Mouse (Mus musculus) right cerebral cortex, postnatal 36 days (tissue): ENCODE measurements around the gene Fscn3.

Source experiments
- DNase-seq, 2 experiments: peaks; one replicate each; pipeline ENCODE4 v3.0.0; 2022; ENCODE audit warnings: low spot score in 2 of 2, mixed read lengths in 1 of 2

The Fscn3 gene

GRCm38 (mm10) chr6:28427096-28427839 lies at the start of gene Fscn3:
TSS of gene Fscn3 (plus strand) at chr6:28427789.
- DNase-seq: no peak

GRCm38 (mm10) chr6:28381983-28382382 lies 45.6 kb upstream of the Fscn3 start:
- no peak for DNase-seq

GRCm38 (mm10) chr6:28385169-28385568 lies 42.4 kb upstream of the Fscn3 start:
- no peak for DNase-seq

GRCm38 (mm10) chr6:28389038-28389437 lies 38.6 kb upstream of the Fscn3 start:
- DNase-seq: no peak

- no peak for DNase-seq
These were observed 31.3 kb upstream of the Fscn3 start for GRCm38 (mm10) chr6:28396051-28396852.

GRCm38 (mm10) chr6:28396853-28397457 lies 30.6 kb upstream of the Fscn3 start:
- DNase-seq: no peak

- no peak for DNase-seq
These were observed 29.8 kb upstream of the Fscn3 start, which contains the start of gene Zfp800 for GRCm38 (mm10) chr6:28397681-28398203. TSS of gene Zfp800 (minus strand) at chr6:28398005.

GRCm38 (mm10) chr6:28398726-28399125 lies 28.9 kb upstream of the Fscn3 start:
- no peak for DNase-seq

- no peak for DNase-seq
These were observed 27.8 kb upstream of the Fscn3 start for GRCm38 (mm10) chr6:28399791-28400190.

- no peak for DNase-seq
These were observed 17.5 kb upstream of the Fscn3 start for GRCm38 (mm10) chr6:28410053-28410452.

GRCm38 (mm10) chr6:28411236-28411635 lies 16.4 kb upstream of the Fscn3 start:
- DNase-seq: no peak

- no peak for DNase-seq
These were observed 10.6 kb upstream of the Fscn3 start for GRCm38 (mm10) chr6:28416981-28417380.

GRCm38 (mm10) chr6:28418449-28418848 lies 9.1 kb upstream of the Fscn3 start:
- DNase-seq: peak; percentile 46 to 55

- DNase-seq: no peak
These were observed 7.9 kb upstream of the Fscn3 start for GRCm38 (mm10) chr6:28419673-28420072.

- no peak for DNase-seq
These were observed 7.2 kb upstream of the Fscn3 start for GRCm38 (mm10) chr6:28420361-28420760.

- DNase-seq: no peak
These were observed 6.7 kb upstream of the Fscn3 start for GRCm38 (mm10) chr6:28420865-28421264.

GRCm38 (mm10) chr6:28421469-28422000 lies 6.1 kb upstream of the Fscn3 start:
- DNase-seq: peak; percentile 93

- no peak for DNase-seq
These were observed 4.8 kb upstream of the Fscn3 start for GRCm38 (mm10) chr6:28422651-28423290.

- DNase-seq: peak; percentile 84 to 90
These were observed 4.3 kb upstream of the Fscn3 start, which contains the start of gene Arf5 for GRCm38 (mm10) chr6:28423313-28423712. TSS of gene Arf5 (plus strand) at chr6:28423560.

- DNase-seq: peak; percentile 37 to 45
These were observed 3.6 kb upstream of the Fscn3 start for GRCm38 (mm10) chr6:28423767-28424695.
